Mouse (Mus musculus) ES-E14 (cell line): ENCODE measurements around the gene Fancc.

Experiments
- HCFC1 ChIP-seq: IDR thresholded peaks from 2 replicates; pipeline ENCODE4 v1.6.1; 2012; ENCODE audit warnings: low read length, inconsistent platforms, borderline replicate concordance; ENCODE audit not compliant: insufficient read depth
- MAFK ChIP-seq: IDR thresholded peaks from 2 replicates; pipeline ENCODE4 v1.6.1; 2014; ENCODE audit warnings: mild to moderate bottlenecking, low read depth, low read length, inconsistent platforms; ENCODE audit not compliant: insufficient read depth

GRCm38 (mm10) chr13:63297003-63297402, 200.1 kb downstream of the Fancc start:
- no peak for TF ChIP-seq MAFK
- no peak for TF ChIP-seq HCFC1
